Mouse (Mus musculus): ENCODE results near the gene Itpripl2. TPM values are rescaled to one million over a fixed set of nuclear protein-coding genes. Genes with fewer than 3 reads are reported as not detected.
A peak's percentile ranks its signal among the peaks of the same experiment; 100 is the strongest.

Gene Itpripl2
- polyA plus RNA-seq, 1 experiment from 2014 or later, result 5.0 TPM

- 80% methylated on average over 9 of the region's 9 CpGs for WGBS
- TF ChIP-seq CTCF (IDR thresholded peaks at IDR 0.05; ENCODE audit: low read depth), result no peak
- no peak overlapping the region for H3K4me3 ChIP-seq (replicated peaks; ENCODE audit: low read depth, low read length)
- peaks cover 9% of the 10 kb centered on the region; the same call in 1 of the 2 replicates for H3K4me1 ChIP-seq (replicated peaks; ENCODE audit: insufficient read depth, low read length)
- no peaks in the 10 kb centered on the region for H3K9me3 ChIP-seq (replicated peaks; ENCODE audit: low read length)
- no peak for DNase-seq (ENCODE audit: low spot score)
- ATAC-seq (replicated peaks; ENCODE audit: low FRiP score, low read depth), result no peak
- no peaks in the 10 kb centered on the region for H3K27me3 ChIP-seq (ENCODE audit: insufficient read depth, low read length)
- H3K4me2 ChIP-seq (ENCODE audit: low read length), result no peak overlapping the region
- H3K36me3 ChIP-seq (ENCODE audit: insufficient read depth, low read length), result no peaks in the 10 kb centered on the region
- H3K27ac ChIP-seq, result no peak overlapping the region
- H3K9ac ChIP-seq (ENCODE audit: low read depth, low read length), result no peak overlapping the region
Measured at GRCm38 (mm10) chr7:118480160-118480709, 11.5 kb downstream of the Itpripl2 start.

GRCm38 (mm10) chr7:118478835-118479312 lies 12.9 kb downstream of the Itpripl2 start:
- ATAC-seq (replicated peaks; ENCODE audit: low FRiP score, low read depth), result peak; percentile 81
- Histone ChIP-seq H3K9ac (ENCODE audit: low read depth, low read length) (0 out of 2 replicates have a peak overlapping the region, but pooled peaks have one; percentile 1), H3K9me3 (replicated peaks; ENCODE audit: low read length) (no peaks in the 10 kb centered on the region), H3K4me3 (replicated peaks; ENCODE audit: low read depth, low read length) (no peak overlapping the region), H3K4me1 (replicated peaks; ENCODE audit: insufficient read depth, low read length) (peaks cover 9% of the 10 kb centered on the region; the same call in 1 of the 2 replicates), H3K4me2 (ENCODE audit: low read length) (no peak overlapping the region), H3K27me3 (ENCODE audit: insufficient read depth, low read length) (no peaks in the 10 kb centered on the region), H3K27ac (peak overlapping the region; percentile 71), H3K36me3 (ENCODE audit: insufficient read depth, low read length) (no peaks in the 10 kb centered on the region)
- TF ChIP-seq CTCF (IDR thresholded peaks at IDR 0.05; ENCODE audit: low read depth), result peak; percentile 11; the same call in 1 of the 2 replicates
- DNase-seq (ENCODE audit: low spot score), result peak; percentile 89
- 29% methylated on average over 3 of the region's 3 CpGs for WGBS

GRCm38 (mm10) chr7:118476428-118476827 lies 15.3 kb downstream of the Itpripl2 start:
- no peaks in the 10 kb centered on the region for H3K9me3 ChIP-seq (replicated peaks; ENCODE audit: low read length)
- H3K9ac ChIP-seq (ENCODE audit: low read depth, low read length), result no peak overlapping the region
- DNase-seq (ENCODE audit: low spot score) (no peak), ATAC-seq (replicated peaks; ENCODE audit: low FRiP score, low read depth) (no peak)
- no peak for TF ChIP-seq CTCF (IDR thresholded peaks at IDR 0.05; ENCODE audit: low read depth)
- H3K4me2 ChIP-seq (ENCODE audit: low read length), result no peak overlapping the region
- no peak overlapping the region for H3K4me3 ChIP-seq (replicated peaks; ENCODE audit: low read depth, low read length)
- H3K27ac ChIP-seq, result no peak overlapping the region
- 68% methylated on average over 5 of the region's 5 CpGs for WGBS
- H3K4me1 ChIP-seq (replicated peaks; ENCODE audit: insufficient read depth, low read length), result peaks cover 9% of the 10 kb centered on the region; the same call in 1 of the 2 replicates
- no peaks in the 10 kb centered on the region for H3K36me3 ChIP-seq (ENCODE audit: insufficient read depth, low read length)
- H3K27me3 ChIP-seq (ENCODE audit: insufficient read depth, low read length), result no peaks in the 10 kb centered on the region

GRCm38 (mm10) chr7:118475008-118475705 lies 16.6 kb downstream of the Itpripl2 start:
- Histone ChIP-seq H3K4me3 (replicated peaks; ENCODE audit: low read depth, low read length) (no peak overlapping the region), H3K27ac (no peak overlapping the region), H3K27me3 (ENCODE audit: insufficient read depth, low read length) (no peaks in the 10 kb centered on the region), H3K4me2 (ENCODE audit: low read length) (no peak overlapping the region), H3K36me3 (ENCODE audit: insufficient read depth, low read length) (no peaks in the 10 kb centered on the region), H3K4me1 (replicated peaks; ENCODE audit: insufficient read depth, low read length) (peaks cover 13% of the 10 kb centered on the region), H3K9me3 (replicated peaks; ENCODE audit: low read length) (no peaks in the 10 kb centered on the region), H3K9ac (ENCODE audit: low read depth, low read length) (no peak overlapping the region)
- WGBS, result 80% methylated on average over 7 of the region's 7 CpGs
- no peak for TF ChIP-seq CTCF (IDR thresholded peaks at IDR 0.05; ENCODE audit: low read depth)
- no peak for ATAC-seq (replicated peaks; ENCODE audit: low FRiP score, low read depth)
- no peak for DNase-seq (ENCODE audit: low spot score)

- no peaks in the 10 kb centered on the region for H3K27me3 ChIP-seq (ENCODE audit: insufficient read depth, low read length)
- no peak overlapping the region for H3K9ac ChIP-seq (ENCODE audit: low read depth, low read length)
- no peaks in the 10 kb centered on the region for H3K9me3 ChIP-seq (replicated peaks; ENCODE audit: low read length)
- DNase-seq (ENCODE audit: low spot score), result no peak
- H3K36me3 ChIP-seq (ENCODE audit: insufficient read depth, low read length), result no peaks in the 10 kb centered on the region
- H3K4me2 ChIP-seq (ENCODE audit: low read length), result no peak overlapping the region
- 91% methylated on average over 1 of the region's 1 CpGs for WGBS
- H3K4me1 ChIP-seq (replicated peaks; ENCODE audit: insufficient read depth, low read length), result peaks cover 5% of the 10 kb centered on the region; the same call in 1 of the 2 replicates
- H3K27ac ChIP-seq, result no peak overlapping the region
- H3K4me3 ChIP-seq (replicated peaks; ENCODE audit: low read depth, low read length), result no peak overlapping the region
- no peak for ATAC-seq (replicated peaks; ENCODE audit: low FRiP score, low read depth)
- TF ChIP-seq CTCF (IDR thresholded peaks at IDR 0.05; ENCODE audit: low read depth), result no peak
Measured at GRCm38 (mm10) chr7:118472886-118473285, 18.9 kb downstream of the Itpripl2 start.

GRCm38 (mm10) chr7:118468060-118468459 lies 23.7 kb downstream of the Itpripl2 start:
- no peak for TF ChIP-seq CTCF (IDR thresholded peaks at IDR 0.05; ENCODE audit: low read depth)
- Histone ChIP-seq H3K36me3 (ENCODE audit: insufficient read depth, low read length) (no peaks in the 10 kb centered on the region), H3K4me2 (ENCODE audit: low read length) (no peak overlapping the region), H3K9ac (ENCODE audit: low read depth, low read length) (no peak overlapping the region), H3K4me1 (replicated peaks; ENCODE audit: insufficient read depth, low read length) (peaks cover 11% of the 10 kb centered on the region; the same call in 1 of the 2 replicates), H3K27ac (no peak overlapping the region), H3K27me3 (ENCODE audit: insufficient read depth, low read length) (no peaks in the 10 kb centered on the region), H3K4me3 (replicated peaks; ENCODE audit: low read depth, low read length) (no peak overlapping the region), H3K9me3 (replicated peaks; ENCODE audit: low read length) (no peaks in the 10 kb centered on the region)
- no peak for DNase-seq (ENCODE audit: low spot score)
- 85% methylated on average over 3 of the region's 3 CpGs for WGBS
- no peak for ATAC-seq (replicated peaks; ENCODE audit: low FRiP score, low read depth)
